17 mouse cellular contexts compared by ENCODE assay signal in genomic region chr15:85342246-85342645, GRCm38 (mm10).
"Had no signal": no experiment of that assay in that cellular context is flagged by ENCODE, and none has a peak within 500 bp of the region (broad histone marks: within the 10 kb centered on the region; RNA-seq: fewer than 3 reads in every experiment).

No protein-coding gene starts in this region.

- H3K27ac ChIP-seq: liver, embryonic 15.5 days; macrophage; midbrain, embryonic 13.5 days; midbrain, embryonic 15.5 days; neural tube, embryonic 12.5 days had no signal

- H3K9me3 ChIP-seq: liver, embryonic 15.5 days; megakaryocyte, embryonic 14.5 days; midbrain, embryonic 13.5 days; midbrain, embryonic 15.5 days; neural tube, embryonic 12.5 days had no signal

- ATAC-seq: midbrain, embryonic 13.5 days; midbrain, embryonic 15.5 days had no signal

- H3K27me3 ChIP-seq: liver, embryonic 15.5 days; megakaryocyte, embryonic 14.5 days; midbrain, embryonic 13.5 days; midbrain, embryonic 15.5 days; neural tube, embryonic 12.5 days had no signal

- H3K4me2 ChIP-seq: liver, embryonic 15.5 days; lung, embryonic 14.5 days; midbrain, embryonic 11.5 days; midbrain, embryonic 13.5 days; midbrain, embryonic 15.5 days; neural tube, embryonic 12.5 days had no signal

- H3K4me3 ChIP-seq: liver, embryonic 15.5 days; megakaryocyte, embryonic 14.5 days; midbrain, embryonic 13.5 days; midbrain, embryonic 15.5 days; neural tube, embryonic 12.5 days had no signal

- DNase-seq: lung, adult 18-20 months; lung, embryonic 14.5 days; lung, postnatal 10 days; lung, postnatal 36 days; right cerebral cortex, postnatal 25 days; right cerebral cortex, postnatal 4 days; spleen, adult 18-20 months; thymus, adult 2 months; thymus, postnatal 25 days; thymus, postnatal 4 days had no signal

- H3K36me3 ChIP-seq: liver, embryonic 15.5 days; midbrain, embryonic 15.5 days had no signal

- H3K9ac ChIP-seq: liver, embryonic 15.5 days; lung, embryonic 14.5 days; midbrain, embryonic 13.5 days; midbrain, embryonic 15.5 days; neural tube, embryonic 12.5 days had no signal
